Mouse (Mus musculus) bone marrow, adult 2 months (tissue): ENCODE data around the gene Col23a1.

Source experiments
- CTCF ChIP-seq: fragments of 200-500 bp; IDR thresholded peaks from 2 replicates; pipeline ENCODE4 v1.5.1; 2011; ENCODE audit warnings: low read length, control low read depth; ENCODE audit not compliant: control insufficient read depth, insufficient read depth
- POLR2A ChIP-seq: fragments of 200-500 bp; IDR thresholded peaks from 2 replicates; pipeline ENCODE4 v1.6.1; 2011; ENCODE audit warnings: low read depth, mild to moderate bottlenecking, control low read depth, low read length, borderline replicate concordance; ENCODE audit not compliant: control insufficient read depth

DNA sequence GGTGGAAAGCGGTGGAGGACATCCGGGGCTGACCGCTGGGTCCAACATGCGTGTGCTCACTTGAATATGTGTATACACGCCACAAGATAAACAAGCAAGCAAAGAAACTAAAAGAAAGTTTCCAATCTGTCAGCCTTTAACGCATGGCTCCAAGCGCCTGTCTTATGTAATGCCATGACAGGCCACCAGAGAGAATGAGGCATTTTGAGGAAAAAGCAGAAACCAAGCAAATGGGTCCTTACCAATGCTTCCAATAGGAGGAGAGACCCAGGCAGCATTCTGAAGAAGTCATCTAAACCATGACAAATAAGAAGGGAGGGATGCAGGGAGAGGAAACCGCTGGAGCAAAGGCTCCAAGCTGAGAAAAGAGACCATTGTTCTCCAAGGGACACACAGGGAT lies 324.5 kb downstream of the Col23a1 start:
- TF ChIP-seq POLR2A (no peak), CTCF (no peak)
